Mouse (Mus musculus) splenic B cell, adult 2 months (primary cell): Measurements from ENCODE around the gene Vav2.
A peak's percentile ranks its signal among the peaks of the same experiment; 100 is the strongest.

Experiments used
- DNase-seq: peaks from one replicate; pipeline ENCODE4 v3.0.0-alpha.2; 2011; ENCODE audit warnings: low read depth, low spot score
- H3K27me3 ChIP-seq: 2 replicates; pipeline ENCODE4 v1.6.1; 2012; ENCODE audit warnings: mild to moderate bottlenecking, low read length, moderate library complexity, mixed read lengths; ENCODE audit not compliant: control insufficient read depth, poor library complexity, insufficient read depth, severe bottlenecking
- H3K36me3 ChIP-seq: 2 replicates; pipeline ENCODE4 v1.6.1; 2012; ENCODE audit warnings: mild to moderate bottlenecking, low read length, moderate library complexity, mixed read lengths; ENCODE audit not compliant: control insufficient read depth, poor library complexity, insufficient read depth, severe bottlenecking

Vav2 gene

DNA sequence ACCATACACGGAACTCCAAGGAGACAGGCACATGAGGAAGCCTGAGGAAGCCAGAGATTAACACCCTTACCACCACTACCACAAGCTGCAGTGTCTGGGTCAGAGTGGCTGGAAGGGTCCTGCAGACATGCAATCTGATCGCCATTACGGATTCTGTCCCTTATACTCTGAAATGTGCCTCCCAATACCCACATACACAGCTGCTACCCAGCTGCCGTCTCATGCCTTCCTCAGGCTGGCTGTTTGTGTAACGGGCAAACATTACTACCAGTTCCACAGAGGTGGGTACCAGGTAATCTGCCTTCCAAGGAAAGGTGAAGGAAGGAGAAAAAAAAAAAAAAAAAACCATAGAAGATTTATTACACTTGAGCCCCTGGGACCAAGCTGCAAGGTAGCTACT, 110.7 kb downstream of the Vav2 start:
- no peaks in the 10 kb centered on the region for H3K36me3 ChIP-seq
- DNase-seq = no peak

DNA sequence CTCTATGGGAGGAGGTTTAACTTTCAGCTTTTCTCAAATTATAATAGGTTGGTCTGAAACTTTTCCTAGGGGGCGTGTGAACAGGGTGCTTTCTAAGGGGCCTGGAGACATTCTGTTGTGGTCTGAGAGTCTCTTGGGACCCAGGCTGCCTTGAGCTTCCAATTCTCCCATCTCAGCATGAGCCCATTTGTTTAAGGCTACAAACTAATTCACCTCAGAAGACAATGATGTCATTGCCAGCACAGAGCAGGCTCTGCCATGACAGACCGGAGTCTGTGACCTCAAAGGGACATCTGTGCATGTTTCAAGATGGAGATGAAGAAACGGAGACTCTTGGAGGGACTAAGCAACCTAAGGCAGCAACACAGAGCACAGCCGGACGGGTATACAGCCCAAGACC, 112.6 kb downstream of the Vav2 start:
- no peak for DNase-seq
- Histone ChIP-seq H3K27me3 (no peaks in the 10 kb centered on the region), H3K36me3 (no peaks in the 10 kb centered on the region)

More for the DNA sequence above, 110.7 kb downstream of the Vav2 start:
- H3K27me3 ChIP-seq = no peaks in the 10 kb centered on the region

DNA sequence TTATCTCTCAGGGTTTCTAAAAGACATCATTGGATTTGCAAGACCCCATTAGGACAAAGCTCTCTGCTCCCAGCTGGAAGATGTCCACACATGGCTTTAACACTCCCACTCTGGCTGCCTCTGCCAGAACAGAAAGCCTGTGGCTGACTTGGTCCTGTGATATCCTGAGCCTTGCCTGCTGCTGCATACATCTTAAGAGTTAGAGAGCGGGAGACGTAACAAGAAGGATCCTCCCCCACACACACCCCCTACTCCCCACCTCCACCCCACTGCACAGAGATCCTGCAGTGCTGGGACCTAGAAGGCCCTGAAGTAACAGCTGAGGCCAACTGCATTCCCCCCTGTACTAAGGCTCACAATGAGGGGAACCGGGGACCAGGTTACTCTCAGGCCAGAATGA, 114.3 kb downstream of the Vav2 start:
- DNase-seq = peak; percentile 17
- Histone ChIP-seq H3K27me3 (no peaks in the 10 kb centered on the region), H3K36me3 (no peaks in the 10 kb centered on the region)

DNA sequence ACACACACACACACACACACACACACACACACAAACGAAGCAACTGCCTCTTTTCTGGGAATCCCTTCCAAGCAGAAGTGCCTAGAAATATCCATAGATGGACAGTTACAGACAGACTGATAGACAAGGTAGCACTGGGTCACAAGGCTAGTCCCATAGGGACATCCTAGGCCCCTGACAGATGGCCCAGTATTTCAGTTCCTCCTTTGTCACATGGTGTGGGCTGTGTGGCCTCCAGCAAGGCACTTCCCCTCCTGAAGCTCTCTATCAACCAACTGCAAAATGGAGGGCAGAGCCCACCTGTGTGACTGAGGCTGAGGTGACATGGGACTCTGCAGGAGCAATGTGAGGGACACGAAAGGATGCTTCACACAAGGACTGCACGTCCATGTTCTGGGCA, 115.2 kb downstream of the Vav2 start:
- Histone ChIP-seq H3K27me3 (no peaks in the 10 kb centered on the region), H3K36me3 (no peaks in the 10 kb centered on the region)
- DNase-seq = peak; percentile 95

DNA sequence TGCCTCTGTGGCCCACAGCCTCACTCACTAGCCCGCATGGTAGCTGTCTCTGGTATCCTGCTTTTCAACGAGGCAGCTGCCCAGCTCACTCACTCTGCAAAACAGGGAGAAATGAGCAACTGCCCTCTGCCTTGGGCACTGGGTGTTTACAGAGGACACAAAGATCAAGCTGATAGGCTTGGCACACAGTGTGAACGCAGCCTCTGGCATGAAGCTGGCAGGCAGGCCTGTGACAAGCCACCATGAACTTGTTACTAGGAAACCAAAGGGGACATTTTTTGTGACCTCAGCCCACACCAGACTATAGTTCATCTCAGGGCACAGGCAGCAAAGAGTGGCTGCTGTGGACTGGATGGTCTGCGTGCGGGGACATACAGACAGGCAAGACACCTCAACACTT, 115.9 kb downstream of the Vav2 start:
- Histone ChIP-seq H3K36me3 (no peaks in the 10 kb centered on the region), H3K27me3 (no peaks in the 10 kb centered on the region)
- peak; percentile 66 for DNase-seq

DNA sequence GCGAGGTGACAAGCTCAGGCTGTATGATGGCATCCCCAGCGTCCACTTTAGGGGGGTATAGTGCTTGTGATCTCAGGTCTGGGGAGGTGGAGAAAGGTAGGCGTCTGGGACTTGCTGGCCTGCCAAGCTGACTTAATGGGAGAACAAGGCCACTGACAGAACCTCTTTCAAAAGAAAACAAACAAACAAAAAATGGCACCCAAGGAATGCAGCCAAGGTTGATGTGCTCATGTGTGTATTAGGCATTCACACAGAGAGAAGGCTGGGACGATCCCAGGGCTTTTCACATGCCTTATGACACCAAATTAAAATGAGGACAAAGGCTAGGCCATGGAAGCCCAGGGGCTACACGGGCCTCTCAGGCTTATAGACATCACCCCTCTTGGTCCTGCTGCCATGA, 116.6 kb downstream of the Vav2 start:
- H3K27me3 ChIP-seq = no peaks in the 10 kb centered on the region
- no peaks in the 10 kb centered on the region for H3K36me3 ChIP-seq
- DNase-seq = no peak

DNA sequence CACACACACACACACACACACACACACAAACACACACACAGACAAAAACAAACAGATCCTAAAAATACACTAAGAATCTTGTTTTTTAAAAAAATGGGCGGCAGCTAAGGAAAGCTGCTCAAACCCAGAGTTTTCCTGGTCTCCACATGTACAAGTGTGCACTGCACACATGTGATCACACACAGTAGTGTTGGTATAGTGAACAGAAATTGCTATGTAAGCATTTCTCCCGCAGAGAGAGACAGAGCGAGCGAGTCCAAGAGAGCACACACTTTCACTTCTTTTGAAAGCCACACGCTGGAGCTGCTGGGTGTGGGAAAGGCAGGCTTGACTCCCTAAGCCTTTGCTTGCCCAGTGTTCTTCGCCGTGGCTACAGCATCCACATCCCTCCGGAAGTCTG, 120.2 kb downstream of the Vav2 start:
- no peak for DNase-seq
- Histone ChIP-seq H3K36me3 (no peaks in the 10 kb centered on the region), H3K27me3 (no peaks in the 10 kb centered on the region)

DNA sequence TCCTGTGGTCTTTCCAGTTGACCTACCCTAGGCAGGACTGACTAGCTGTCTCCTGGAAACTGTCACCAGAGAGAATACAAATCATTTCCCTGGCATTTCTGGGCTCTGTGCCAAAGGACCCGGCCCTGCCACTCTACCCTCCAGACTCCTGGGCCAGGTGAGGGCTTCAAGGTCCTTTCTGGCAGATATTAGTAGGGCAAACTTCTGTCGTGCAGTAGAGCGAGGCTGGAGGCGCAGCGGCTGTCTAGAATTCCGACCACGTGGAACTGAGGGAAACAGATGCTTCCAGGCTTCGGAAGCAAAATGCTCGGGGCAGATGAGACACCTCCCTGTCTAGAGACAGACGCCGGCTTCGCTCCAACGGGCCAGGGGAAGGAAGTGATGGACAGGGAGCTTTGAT, 122.1 kb downstream of the Vav2 start:
- H3K27me3 ChIP-seq = no peaks in the 10 kb centered on the region
- peak; percentile 28 for DNase-seq
- no peaks in the 10 kb centered on the region; the same call in none of the 2 replicates for H3K36me3 ChIP-seq

DNA sequence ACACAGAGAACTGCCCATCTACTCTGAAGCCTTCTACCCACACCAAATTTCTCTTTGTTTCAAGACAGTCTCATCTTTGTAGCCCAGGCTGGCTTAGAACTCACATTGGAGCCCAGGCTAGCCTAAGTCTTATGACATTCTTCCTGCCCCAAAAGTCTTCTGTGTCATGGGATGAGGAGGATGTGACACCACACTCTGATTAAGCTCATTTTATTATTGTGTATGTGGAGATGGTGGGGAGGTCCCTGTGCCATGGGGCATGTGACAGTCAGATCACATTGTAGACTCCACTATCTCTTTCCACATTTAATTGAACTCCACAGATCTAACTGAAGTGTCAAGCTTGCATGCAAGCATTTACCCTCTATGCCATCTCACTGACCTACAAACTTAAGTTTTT, 122.8 kb downstream of the Vav2 start:
- Histone ChIP-seq H3K36me3 (no peaks in the 10 kb centered on the region; the same call in none of the 2 replicates), H3K27me3 (no peaks in the 10 kb centered on the region)
- peak; percentile 79 for DNase-seq

DNA sequence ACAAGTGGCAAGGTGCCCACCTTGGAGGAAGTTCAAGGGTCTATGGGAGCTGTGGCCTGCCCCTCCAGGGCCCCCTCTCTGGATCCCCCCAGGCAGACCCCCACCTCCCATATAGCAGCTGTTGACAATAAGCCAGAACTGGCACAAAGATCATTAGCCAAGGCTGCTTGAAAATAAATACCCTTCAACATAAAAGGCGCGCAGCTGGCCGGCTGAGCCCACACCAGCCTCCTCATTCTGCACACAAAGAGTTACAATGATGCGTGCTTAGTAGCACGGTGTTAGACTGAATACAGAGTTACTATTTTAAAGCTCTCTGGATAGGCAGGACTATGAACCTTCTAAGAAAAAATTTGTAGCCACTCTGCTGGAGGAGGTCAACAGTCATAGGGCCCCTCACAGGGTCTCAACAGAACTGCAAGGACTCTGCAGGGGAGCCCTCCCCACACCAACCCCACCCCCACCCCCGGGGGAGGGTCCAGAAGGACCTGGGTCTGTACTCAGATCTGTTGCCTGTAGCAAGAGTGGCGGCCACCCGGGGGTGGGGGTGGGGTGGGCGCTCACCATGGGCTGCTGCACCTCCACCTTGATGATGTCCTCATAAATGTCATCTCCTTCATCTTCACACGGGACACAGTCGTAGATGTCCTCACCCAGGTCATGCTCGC, 125.3 kb downstream of the Vav2 start:
- DNase-seq = no peak
- Histone ChIP-seq H3K36me3 (no peaks in the 10 kb centered on the region; the same call in none of the 2 replicates), H3K27me3 (no peaks in the 10 kb centered on the region)

DNA sequence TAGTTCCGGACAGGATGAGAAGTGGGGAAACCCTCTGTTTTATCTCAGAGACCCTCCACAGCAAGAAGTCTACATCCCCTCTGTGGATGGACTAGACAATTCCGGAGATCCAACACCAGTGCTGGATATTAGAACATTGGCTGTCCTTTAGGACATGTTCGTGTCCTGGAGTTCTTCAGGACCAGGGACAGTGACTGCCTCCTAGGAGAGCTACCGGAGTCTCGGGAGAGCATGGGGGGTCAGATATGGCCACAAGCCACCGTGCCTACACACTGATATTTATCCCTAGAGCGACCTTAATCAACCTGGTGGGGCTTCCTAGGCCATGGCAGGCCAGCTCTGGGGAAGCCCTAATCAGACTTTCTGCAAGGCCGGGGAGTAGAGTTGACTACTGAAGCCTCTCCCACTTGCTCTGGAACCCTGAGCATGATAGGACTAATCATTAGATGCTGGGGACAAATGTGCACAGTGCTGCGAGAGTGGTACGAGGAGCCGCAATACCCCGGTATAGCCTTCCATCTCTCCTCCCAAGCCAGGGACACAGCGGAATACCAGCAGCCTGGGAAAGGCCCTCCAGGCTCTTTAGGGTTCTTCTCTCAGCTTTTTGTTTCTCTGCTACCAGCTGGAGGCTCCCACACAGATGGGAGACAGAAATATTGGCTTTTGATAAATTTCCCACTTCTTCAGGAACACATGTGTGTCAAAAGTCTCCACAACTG, 125.9 kb downstream of the Vav2 start:
- Histone ChIP-seq H3K36me3 (no peaks in the 10 kb centered on the region; the same call in none of the 2 replicates), H3K27me3 (no peaks in the 10 kb centered on the region)
- DNase-seq = no peak

DNA sequence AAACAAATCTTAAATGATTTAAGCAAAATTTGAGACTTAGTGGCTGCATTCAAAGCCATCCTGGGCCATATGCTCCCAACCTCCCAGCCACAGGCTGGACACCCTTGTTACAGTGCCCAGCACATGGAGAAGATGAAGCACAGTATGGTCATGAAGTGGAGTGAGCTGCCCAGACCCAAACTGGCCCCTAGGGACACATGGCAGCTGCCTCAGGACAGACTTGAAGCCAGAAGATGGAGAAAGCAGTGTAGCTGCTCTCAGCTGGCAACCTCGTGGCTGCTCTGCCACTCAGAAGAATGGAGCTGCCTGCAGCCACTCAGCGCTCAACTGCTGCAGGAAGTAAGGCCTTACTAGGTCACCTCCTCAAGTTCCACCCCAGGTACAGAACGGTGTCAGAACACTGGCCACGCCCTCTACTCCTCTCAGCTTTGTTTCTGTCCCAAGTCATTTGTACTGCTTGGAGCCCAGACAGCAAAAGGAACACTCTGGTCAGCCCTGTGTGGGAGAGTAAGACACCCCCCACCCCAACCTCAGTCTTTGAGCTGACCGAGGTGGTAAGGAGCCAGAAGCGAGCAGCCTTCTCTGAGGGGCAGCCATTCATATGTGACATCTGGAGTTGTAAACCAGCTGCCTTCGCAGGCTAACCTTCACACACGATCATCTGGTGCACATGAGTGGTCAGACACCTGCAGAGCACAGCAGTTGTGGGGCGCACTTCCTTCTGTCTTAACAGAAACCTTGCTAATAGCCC, 130.0 kb downstream of the Vav2 start:
- peak; percentile 82 for DNase-seq
- H3K36me3 ChIP-seq = no peaks in the 10 kb centered on the region; the same call in none of the 2 replicates
- H3K27me3 ChIP-seq = no peaks in the 10 kb centered on the region

DNA sequence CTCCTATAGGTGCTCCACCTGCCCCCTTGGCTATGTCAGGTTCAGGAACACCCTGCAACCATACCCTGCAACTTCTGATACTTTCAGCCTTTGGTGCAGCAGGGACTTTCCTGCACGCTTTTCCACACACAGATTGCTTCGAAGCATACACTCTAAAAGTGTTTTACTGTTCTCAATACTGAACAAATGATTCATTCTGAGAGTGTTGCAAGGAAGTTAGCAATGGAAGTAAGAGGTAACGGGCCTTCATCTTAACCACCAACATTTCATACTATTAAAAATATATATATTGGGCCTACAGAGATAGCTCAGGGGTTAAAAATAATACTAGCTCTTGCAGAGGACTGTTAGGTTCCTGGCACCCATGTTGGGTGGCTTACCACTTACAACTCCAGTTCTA, 132.1 kb downstream of the Vav2 start:
- Histone ChIP-seq H3K36me3 (peaks cover 2% of the 10 kb centered on the region), H3K27me3 (no peaks in the 10 kb centered on the region)
- no peak for DNase-seq

DNA sequence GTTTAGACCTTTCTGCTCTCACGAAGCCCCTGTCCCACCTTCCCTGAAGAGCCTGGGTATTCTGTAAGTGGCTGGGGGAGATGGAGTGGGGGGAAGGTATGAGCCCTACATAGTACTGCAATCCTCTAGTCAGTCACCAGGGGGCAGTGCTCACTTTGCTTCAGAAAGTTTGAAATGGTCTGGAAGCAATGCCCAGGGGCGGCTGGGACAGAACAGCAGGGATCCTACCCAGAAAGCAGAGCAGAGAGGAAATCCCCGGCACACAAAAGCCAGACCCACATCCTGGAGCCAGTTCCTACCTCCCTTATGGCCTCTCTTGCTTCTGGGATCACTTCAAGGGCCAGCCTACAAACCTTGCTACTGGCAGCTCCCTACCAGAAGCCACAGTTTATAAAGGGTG, 137.8 kb downstream of the Vav2 start:
- H3K36me3 ChIP-seq = peaks cover 7% of the 10 kb centered on the region
- DNase-seq = peak; percentile 89
- no peaks in the 10 kb centered on the region for H3K27me3 ChIP-seq
